Mouse (Mus musculus) left cerebral cortex, adult 11 months (tissue): ENCODE results near the gene Tia1.

Source experiments
- DNase-seq: peaks from one replicate; pipeline ENCODE4 v3.0.0; 2022; ENCODE audit warnings: low spot score

The Tia1 gene

DNA sequence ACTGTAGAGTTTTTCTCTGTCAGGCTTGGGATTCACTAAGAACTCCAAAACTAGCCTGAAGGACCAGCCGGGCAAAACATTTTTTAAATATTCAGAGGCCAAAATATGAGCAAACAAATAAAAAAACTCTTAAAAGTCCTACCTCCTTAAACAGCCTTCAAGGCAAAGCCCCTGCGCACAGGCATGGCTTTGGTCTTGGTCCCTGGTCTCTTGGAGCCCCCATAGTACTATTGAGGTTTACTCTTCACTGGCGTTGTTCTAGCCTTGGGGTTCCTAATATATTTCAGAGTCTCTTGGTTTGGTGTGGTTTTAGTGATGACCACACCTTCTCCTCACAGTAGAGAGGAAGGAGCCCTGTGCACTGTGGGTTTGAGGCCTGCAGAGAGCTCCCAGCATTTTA is 27.5 kb downstream of the Tia1 start:
- DNase-seq, result no peak

DNA sequence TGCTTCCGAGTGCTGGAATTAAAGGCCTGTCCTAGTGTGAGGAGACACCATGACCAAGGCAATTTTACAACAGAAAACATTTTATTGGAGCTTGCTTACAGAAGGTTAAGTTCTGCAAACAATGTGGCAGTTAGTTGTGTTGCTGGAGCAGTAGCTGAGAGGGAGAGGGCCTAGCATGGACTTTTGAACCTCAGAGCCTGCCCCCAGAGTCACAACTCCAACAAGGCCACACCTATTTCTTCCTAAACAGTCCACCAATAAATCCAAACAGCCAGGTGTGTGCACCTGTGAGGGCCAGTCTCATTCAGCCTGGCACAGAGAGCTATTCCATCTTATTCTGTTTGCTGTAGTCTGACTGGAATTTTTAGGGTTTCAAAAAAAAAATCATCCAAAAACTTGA is 29.7 kb downstream of the Tia1 start:
- DNase-seq, result no peak

DNA sequence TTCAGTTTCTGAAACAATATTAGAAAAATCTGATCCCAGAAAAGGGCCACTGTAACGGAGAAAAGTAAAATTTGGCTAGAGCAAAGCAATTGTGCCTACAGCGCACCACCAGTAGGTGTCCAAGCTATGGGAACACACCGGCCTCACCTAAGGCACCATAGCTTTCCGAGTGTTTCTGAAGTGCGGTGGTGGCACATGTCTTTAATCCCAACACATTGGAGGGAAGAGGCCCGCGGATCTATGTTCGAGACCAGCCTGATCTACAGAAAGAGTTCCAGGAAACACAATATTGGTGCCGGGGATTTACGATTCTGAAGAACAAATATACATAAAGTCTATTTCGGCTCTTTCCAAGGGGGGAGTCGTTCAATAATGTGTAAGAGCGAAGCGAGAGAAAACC is 33.7 kb downstream of the Tia1 start:
- peak; percentile 17 for DNase-seq

DNA sequence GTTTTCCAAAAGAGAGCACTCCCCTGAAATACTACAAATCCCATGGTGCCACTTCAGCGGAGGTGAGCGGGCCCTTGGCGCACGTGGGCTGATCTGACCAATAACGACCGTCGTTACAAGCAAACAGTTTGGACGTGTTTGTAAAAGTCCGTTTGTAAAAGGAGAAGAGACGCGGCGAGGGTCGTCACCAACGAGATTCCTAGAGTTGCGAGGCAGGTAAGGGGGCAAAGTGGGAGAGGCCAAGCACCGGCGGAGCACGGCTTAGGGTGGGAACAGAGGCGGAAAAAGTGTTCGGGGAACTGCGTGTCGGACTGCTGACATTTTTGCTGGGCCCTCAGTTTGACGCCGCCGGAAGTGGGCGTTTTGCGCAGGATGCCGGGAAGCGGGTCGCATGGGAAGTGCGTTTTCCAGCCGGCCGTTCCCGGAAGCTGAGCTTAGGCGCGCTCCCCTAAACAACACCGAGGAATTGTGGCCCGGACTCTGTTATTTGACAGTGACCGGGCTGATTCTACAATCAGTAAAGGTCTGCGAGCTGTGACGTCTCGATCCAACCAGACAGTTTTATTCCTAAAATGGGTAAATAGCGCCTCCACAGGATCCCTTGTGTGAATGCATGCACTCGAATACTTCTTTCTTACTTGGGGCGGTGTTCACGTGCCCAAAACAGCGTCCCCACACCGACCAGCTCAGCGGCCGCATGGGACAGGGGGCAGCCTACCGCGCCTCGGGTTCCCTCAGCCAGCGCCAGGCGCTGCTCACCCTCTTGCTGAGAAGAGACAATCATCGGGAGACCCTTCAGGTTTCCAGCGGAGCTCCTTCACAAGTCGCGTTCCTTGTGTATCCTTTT is 34.5 kb downstream of the Tia1 start, which contains the start of gene C87436:
Gene C87436, plus strand, starts transcription at position 103 of the 847 bp plus-strand sequence.
- DNase-seq, result peak; percentile 88

DNA sequence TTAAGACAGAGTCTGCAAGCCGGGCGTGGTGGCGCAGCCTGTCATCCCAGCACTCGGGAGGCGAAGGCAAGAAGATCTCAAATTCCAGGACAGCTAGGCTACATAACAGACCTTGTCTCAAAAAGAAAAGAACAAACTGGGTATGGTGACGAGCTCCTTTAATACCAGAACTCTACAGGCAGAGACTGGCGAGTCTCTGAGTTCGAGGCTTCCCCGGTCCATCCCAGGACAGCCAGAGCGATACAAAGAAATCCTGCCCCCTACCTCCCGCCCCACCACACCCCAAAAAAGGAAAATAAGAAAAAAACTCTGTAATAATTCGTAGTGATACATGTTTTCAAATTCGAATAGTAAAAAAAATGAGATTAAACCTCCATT is 35.1 kb downstream of the Tia1 start:
- no peak for DNase-seq

DNA sequence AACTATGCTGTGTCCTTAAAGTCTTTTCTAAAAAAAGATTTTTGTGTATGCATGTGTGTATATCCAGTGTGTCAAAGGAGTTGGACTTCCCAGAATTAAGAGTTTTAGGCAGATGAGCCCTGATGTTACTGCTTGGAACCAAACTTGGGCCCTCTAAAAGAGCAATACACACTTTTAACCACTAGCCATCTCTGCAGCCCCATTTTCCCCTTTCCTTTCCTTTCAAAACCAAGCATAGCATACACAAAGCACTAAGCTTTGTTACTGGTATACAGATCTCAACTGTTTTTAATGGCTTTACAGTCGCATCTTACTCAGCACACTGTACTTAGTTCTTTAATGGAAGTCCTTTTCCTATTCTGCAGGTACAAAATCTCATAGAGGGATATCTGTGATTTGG is 35.5 kb downstream of the Tia1 start:
- no peak for DNase-seq

DNA sequence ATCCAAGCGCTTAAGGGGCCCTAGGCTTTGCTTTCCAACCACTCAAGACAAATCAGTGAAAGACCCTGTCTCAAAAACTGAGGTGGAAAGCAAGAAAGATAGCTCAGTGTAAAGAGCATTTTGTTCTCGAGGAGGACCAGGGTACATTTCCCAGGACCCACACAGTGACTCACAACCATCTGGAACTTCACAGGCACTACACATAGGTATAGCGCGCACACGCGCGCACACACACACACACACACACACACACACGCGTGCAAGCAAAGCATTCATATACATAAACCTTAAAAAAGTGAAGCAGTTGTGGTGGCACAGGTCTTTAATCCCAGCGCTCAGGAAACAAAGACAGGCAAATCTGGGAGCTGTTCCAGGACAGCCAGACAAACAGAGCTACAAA is 37.6 kb downstream of the Tia1 start:
- DNase-seq, result no peak

DNA sequence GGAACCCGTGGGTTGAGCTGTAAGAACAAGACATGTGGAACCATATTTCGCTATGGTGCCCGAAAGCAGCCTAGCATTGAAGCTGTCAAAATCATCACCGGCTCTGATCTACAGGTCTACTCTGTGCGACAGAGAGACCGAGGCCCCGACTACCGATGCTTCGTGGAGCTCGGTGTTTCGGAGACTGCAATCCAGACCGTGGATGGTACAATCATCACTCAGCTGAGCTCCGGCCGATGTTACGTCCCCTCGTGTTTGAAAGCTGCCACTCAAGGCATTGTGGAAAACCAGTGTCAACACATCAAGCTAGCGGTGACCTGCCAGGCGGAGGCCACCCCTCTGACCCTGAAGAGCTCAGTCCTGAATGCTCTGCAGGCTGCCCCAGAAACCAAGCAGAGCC is 41.5 kb downstream of the Tia1 start:
- DNase-seq, result no peak

DNA sequence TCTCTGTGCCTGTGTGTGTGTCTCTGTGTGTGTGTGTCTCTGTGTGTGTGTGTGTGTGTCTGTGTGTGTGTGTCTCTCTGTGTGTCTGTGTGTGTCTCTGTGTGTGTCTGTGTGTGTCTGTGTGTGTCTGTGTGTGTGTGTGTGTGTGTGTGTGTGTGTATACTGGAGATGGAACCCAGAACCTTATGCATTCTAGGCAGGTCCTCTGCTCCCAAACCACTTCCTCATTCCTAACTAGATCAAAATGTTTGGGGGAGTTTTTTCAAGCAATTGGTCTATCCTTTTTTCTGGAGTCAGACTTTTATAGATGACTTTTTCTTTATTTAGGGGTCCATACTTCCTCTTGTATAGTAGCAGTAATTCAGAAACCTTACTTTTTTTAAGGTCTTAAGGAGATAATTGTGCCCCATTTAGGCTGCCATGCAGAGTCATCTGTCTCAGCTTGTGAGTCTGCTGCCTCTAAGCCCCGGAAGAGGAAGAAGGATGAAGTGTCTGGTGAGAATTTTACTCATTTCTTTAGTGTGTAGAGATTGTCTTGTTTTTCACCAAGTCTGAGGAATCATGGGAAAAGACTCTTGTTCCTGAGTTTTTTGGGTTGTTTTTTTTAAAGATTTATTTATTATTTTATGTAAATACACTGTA is 43.0 kb downstream of the Tia1 start:
- no peak for DNase-seq

DNA sequence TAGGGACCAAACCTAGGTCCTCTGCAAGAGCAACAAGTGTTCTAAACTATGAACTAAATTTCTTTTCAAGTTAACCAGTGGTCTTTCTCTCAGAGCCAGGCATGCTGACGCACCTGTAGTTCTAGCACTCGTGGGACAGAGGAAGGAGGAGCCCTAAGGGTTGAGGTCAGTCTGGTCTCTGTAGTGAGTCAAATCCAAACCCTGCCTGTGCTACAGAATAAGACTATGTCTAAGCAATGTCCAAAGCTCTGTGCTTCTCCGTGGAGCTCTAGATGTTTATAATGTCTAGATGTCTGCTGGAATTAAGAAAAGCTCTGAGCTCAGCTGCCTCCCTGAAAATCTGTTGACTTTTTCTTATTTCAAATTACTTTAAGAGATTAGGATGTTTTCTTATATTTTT is 52.7 kb downstream of the Tia1 start:
- no peak for DNase-seq

DNA sequence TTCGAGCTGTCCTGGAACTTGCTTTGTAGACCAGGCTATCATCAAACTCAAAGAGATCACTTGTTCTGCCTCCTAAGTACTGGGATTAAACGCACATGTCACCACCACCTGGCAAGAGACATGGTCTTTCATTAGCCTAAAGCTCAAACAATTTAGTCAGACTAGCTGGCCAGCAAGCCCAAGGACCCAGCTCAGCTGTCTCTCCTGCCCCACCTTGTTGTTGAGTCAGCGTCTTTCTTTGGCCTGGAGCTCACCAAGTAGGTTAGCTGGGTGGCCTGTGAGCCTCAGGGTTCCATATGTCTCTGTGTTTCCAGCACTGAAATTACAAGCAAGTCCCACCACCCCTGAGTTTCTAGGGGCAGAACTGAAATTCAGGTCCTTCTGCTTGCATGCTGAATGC is 59.1 kb downstream of the Tia1 start:
- DNase-seq, result no peak

DNA sequence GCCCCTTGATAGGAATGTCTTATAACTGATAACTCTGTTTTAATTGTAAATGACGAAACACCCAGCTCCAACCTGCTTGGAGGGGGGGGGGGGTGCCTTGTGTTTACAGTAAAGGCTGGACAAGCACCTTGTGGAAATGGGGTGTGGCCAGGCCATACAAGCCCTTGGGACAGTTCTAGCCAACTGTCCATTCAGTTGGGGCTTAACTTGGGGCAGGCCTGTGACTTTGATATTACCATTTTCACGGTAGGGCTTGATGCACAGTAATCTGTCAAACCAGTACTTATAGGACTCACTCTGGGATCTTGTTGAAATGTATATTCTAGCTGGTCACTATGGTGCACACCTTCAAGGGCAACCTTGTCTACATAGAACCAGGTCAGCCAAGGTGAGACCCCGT is 67.3 kb downstream of the Tia1 start:
- DNase-seq, result no peak

DNA sequence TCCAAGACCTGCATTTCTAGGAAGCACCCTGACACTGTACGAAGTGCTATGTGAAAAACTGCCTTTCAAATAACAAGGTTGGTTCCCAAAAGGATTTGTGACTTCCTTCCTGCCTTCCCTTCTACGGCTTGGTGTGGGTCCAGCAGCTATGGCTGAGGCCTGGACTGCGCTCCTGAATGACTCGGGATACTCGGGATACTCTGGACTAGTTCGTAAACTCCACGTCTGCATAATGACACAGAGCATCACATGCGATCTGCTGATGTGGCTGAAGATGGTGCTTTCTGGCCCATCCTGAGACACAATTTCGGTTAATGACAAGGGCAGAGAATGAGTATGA is 67.7 kb downstream of the Tia1 start:
- DNase-seq, result no peak

DNA sequence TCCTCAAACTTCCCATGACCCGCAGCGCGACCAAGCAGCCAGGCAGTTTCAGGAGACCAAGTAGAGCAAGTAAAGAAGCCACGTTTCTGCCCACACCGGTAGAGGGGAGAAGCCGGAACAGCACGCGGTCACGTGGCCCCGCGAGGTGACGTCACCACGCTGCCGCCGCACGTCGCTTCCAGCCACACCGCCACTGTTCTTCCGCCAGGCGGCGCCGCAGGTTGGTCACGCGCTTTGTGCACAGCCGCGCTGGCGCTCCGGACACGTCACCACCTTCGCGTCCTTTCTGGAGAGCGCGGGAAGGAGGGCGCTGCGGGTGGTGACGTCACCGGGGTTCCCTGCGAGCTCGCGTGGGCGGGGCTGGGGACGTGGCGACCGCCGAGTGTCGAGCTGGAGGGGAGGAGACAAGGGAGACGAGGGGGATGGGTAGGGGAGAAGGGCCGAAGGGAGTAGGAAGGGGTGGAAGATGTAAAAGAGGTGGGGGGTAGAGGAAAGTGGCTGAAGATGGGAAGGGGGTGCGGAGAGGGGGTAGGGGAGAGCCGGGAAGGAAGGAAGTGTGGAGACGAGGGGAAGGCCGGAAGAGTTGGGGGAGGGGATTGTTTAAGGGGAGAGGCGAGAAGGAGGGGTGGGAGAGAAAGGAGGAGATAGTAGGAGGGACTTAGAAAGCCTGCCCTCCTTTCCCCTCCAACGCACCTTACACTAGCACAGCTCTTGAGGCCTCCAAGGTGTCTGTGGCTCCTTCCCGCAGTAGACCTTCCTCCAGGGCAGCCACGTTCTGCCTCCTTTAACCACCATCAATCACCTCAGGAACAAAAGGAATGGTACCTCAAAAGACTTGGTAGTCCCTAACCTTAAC is 68.3 kb downstream of the Tia1 start:
- DNase-seq, result peak; percentile 100

DNA sequence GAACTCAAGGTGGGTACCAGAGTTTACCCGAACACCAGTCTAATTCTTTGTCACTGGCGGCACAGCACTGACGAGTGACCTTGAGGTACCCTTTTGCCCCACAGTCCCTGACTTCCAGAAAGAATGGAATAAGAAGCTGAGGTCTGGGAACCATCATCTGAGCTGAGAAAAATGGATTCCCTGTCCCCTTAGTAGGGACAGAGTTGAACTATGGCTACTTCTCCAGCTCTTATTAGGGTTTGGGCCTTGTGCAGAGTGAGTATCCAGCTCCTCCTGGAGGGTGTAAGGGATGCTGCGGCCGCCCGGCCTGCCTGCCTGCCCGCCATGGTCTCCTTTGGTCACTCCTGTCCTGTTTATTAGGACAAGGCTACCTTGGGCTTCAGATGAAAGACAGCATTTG is 69.1 kb downstream of the Tia1 start:
- no peak for DNase-seq

DNA sequence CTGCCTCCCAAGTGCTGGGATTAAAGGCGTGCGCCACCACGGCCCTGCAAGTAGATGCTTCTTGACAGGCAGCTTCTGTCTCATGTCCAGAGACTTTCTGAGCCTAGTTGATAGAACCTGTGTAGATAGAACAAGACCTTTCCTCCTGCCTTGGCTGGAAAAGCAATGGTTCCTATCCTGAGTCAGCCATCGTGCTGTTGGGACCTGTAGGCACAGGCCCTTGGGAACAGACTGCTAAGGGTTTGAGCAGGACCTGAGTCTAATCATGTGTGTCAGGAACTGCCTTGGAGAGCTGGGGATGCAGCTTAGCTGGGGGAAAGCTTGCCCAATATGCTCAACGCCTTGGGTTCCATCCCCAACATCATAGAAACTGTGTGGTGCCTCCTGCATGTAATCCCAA is 70.1 kb downstream of the Tia1 start:
- DNase-seq, result no peak

DNA sequence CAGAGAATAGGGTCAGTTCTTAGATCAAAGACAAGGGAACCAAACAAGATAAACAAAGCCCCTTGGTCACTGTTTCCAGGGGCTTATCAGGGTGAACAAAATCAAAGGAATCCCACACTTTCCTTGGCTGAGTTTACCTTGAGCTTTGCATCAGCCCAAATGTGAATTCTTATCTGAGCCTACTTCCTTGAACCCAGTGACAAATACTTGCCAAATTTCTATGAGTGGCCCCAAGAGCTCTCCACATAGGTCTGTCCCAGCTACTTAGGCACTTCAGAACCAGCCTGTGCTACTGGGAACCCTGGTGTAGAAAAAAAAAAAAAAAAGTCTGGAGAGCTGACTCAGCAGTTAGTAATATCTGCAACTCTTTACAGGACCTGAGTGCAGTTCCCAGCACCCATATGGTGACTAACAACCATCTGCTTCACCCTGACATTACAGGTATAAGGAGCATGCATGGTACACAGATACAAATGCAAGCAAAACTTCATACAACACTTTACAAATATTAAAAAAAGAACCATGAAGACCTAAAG is 70.7 kb downstream of the Tia1 start:
- no peak for DNase-seq

DNA sequence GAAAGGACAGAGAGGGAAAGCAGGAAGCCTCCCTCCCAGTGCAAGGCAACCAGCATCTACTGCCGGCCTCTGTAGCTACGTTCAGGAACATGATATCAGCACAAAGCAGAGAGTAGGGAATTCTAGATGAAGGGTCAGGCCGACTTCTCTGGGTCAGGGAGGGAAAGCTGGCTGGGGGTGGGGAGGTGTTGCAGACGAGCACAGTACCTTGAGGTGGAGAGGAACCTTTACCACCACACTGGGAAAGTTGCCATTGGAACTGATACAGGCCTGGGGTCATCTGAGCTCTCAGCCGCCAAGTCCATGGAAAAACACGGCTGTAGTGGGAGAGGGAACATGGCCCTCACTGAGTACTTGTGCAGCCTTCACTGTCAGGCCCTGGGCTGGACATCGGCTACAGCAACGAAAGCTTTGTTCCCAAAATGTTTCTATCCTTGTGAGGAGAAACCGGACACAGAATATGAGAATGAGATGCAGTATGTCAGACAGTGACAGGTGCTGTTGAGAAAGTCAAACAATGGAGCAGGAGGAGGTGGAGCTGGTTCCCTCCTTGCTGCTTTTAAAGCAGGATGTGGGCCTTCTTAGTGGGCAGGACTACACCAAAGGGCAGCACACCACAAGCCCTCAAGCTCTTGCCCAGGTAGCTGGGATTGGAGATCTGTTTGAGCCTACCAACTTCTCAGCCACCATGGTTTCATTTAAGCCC is 71.6 kb downstream of the Tia1 start:
- no peak for DNase-seq

DNA sequence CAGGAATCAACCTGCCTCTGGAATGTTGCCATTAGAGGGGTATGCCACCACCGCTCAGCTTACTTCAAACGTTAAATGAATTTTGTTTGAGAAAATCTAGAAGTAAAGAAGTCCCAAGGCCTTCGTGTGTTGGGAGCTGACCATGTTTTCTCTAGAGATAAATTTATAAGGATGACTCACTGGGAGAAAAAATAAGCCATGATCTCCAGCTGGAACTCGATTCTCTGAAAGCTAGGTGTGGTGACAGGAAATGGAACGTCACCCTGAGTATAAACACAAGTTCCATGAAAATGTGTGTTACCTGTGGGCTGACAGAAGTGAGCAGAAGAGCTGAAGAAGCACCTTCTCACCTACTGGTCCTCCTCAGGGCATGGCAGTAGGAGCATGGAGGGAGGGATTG is 72.9 kb downstream of the Tia1 start:
- DNase-seq, result no peak

DNA sequence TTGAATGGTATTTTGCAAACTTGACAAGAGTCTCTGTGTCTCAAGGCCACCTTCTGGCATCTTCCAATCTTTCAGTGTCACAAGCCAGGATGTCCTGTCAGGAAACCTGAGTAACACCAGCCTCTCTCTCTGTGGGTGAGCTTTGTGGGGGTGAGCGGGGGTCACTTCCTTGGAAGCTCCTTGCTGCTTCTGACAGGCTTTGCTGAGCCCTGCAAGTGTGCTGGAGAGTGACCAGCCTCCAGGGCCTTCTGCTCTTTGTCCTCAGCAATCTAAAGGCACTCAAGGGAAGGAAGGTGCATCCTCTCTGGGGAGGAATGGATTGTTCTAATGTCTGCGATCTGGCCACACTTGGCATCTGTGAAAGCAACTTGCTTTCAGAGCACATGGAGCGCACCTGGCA is 75.3 kb downstream of the Tia1 start:
- DNase-seq, result no peak

DNA sequence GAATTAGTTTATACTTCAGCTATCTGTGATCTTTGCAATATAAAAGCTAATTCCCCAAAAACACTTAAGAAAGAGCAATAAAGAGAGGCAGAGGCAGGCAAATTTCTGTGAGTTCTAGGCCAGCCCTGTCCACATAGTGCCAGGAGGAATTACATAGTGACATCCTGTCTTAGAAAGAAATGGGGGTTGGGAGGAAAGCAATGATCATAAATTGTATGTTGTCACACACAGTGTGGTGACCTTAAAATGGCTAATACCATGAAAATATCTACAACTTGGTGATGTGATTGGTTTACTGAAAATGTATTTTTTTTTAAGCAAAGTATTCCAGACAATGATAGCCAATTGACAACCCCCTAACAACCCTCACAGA is 75.8 kb downstream of the Tia1 start:
- DNase-seq, result no peak

DNA sequence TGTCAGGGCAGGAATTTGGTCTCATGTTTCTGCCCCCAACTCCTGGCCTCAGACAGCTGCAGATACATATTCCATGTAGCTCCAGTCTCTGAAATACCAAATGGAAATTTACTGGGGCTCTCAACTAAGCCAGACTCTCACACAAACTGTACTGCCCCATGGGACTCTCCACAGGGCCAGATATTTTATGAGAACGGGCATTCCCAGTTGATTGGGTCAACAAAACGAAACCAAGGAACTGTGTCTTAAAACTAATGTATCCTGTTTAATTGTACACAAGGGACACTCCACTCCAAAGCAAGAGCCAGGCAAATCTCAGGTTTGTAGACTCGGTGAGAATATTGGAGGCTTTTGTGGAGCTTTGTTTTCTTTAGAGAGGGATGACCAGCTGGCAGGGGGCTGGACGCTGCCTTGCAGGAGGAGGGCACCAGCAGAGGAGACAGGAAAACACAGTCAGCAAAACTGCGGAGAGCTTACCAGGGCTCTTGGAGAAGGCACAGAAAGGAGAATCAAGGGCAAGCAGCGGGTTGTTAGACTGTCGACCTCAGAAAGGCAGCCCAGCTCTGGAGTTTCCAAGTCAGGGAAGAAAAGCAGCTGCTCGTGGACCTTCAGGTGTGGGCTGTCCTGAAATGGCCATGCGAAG is 76.3 kb downstream of the Tia1 start:
- no peak for DNase-seq
